Mouse (Mus musculus) midbrain, embryonic 16.5 days (tissue): ENCODE measurements at regions not wholly inside any gene's neighbourhood (a gene's known extent, or its start where the extent isn't known, plus 50 kb on each side); places are given as distances from the start of the nearest gene placed in this dataset.

Source experiments
- ATAC-seq: fragments of 200-750 bp; cut with Nextera tagmentation; 2 replicates; pipeline ENCODE4 v1.8.0; 2017; ENCODE audit warnings: moderate TSS enrichment
- H3K27ac ChIP-seq: fragments of 300-500 bp; sonication (generic); 2 replicates; pipeline ENCODE4 v1.5.1; 2014; ENCODE audit warnings: mild to moderate bottlenecking, low read length, mixed read lengths
- H3K27me3 ChIP-seq: fragments of 300-500 bp; sonication (generic); 2 replicates; pipeline ENCODE4 v1.6.1; 2014; ENCODE audit warnings: low read depth, low read length, mixed read lengths; ENCODE audit not compliant: control insufficient read depth, insufficient read depth
- H3K36me3 ChIP-seq: fragments of 300-500 bp; sonication (generic); 2 replicates; pipeline ENCODE4 v1.6.1; 2014; ENCODE audit warnings: mild to moderate bottlenecking, low read length, moderate library complexity, mixed read lengths; ENCODE audit not compliant: control insufficient read depth, insufficient read depth
- H3K4me1 ChIP-seq: fragments of 300-500 bp; sonication (generic); 2 replicates; pipeline ENCODE4 v1.6.1; 2014; ENCODE audit warnings: mild to moderate bottlenecking, low read length, mixed read lengths; ENCODE audit not compliant: control insufficient read depth, insufficient read depth
- H3K4me2 ChIP-seq: fragments of 300-500 bp; sonication (generic); 2 replicates; pipeline ENCODE4 v1.6.1; 2014; ENCODE audit warnings: mild to moderate bottlenecking, low read length, mixed read lengths
- H3K4me3 ChIP-seq: fragments of 300-500 bp; sonication (generic); 2 replicates; pipeline ENCODE4 v1.5.1; 2014; ENCODE audit warnings: low read depth, mild to moderate bottlenecking, low read length, moderate library complexity, mixed read lengths
- H3K9ac ChIP-seq: fragments of 300-500 bp; sonication (generic); 2 replicates; pipeline ENCODE4 v1.6.1; 2014; ENCODE audit warnings: low read depth, low read length, mixed read lengths
- H3K9me3 ChIP-seq: fragments of 300-500 bp; sonication (generic); replicated peaks from 2 replicates; pipeline ENCODE4 v1.6.1; 2014; ENCODE audit warnings: mild to moderate bottlenecking, low read length, mixed read lengths; ENCODE audit not compliant: control insufficient read depth, poor library complexity, severe bottlenecking
- WGBS: fragments of 180-500 bp; shearing (Covaris S2); extraction: QIAGEN DNeasy Blood & Tissue Kit; methylation state at CpG from one replicate; pipeline ENCODE4 v1.1.7; 2014; 5-methylcytosine and 5-hydroxymethylcytosine counted together

DNA sequence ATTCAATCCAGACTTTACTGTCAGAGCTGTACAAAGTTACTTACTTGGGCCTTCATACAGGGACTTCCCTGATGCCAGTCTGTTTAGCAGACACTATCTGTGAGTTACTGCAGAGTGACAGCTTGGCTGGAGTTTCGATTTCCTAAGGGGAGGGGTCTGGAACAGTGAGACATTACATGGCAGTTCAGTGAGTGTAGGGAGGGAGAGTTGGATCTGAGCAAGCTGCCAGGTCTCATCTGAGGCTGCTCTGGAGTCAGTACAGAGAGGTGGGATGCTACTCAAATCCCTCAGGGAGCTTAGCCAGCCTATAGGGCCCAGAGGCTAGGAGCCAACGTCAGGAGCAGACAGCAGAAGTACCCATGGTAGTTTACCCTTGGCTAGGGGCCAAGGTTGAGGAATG lies 1329.8 kb upstream of the Nr2f1 start:
- H3K4me3 ChIP-seq: no peak overlapping the region
- no peaks in the 10 kb centered on the region for H3K36me3 ChIP-seq
- WGBS: 66% methylated on average over 2 of the region's 2 CpGs
- no peak overlapping the region for H3K9ac ChIP-seq
- H3K27me3 ChIP-seq: no peaks in the 10 kb centered on the region
- no peak overlapping the region for H3K27ac ChIP-seq
- no peak overlapping the region for H3K4me2 ChIP-seq
- H3K9me3 ChIP-seq: no peaks in the 10 kb centered on the region
- no peaks in the 10 kb centered on the region for H3K4me1 ChIP-seq
- ATAC-seq: peak; percentile 39; the same call in 1 of the 2 replicates

DNA sequence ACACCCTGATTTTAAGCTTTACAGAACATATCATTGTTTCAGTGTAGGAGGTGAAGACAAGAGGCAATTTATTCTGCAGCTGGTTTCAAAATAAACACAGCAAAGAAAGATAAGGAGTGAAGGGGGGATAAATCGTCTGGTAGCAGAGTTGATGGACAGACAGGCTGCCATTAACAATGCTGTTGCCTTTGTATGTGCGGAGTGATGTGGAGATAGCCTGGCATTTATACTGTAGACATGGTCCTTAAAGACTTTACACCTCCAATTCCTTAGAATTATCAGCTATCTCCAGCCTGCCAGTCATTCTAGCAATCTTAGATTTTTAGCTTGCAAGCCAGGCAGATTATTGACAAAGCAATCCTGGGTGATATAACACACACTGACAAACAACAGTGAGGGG lies 1332.5 kb upstream of the Arrdc3 start:
- ATAC-seq: no peak
- Histone ChIP-seq H3K4me2 (no peak overlapping the region), H3K9ac (no peak overlapping the region), H3K4me1 (no peaks in the 10 kb centered on the region), H3K4me3 (no peak overlapping the region), H3K36me3 (no peaks in the 10 kb centered on the region), H3K27ac (no peak overlapping the region), H3K27me3 (no peaks in the 10 kb centered on the region), H3K9me3 (no peaks in the 10 kb centered on the region)
- 41% methylated on average over 2 of the region's 2 CpGs for WGBS

- no peaks in the 10 kb centered on the region for H3K36me3 ChIP-seq
- H3K9me3 ChIP-seq: no peaks in the 10 kb centered on the region
- H3K4me2 ChIP-seq: no peak overlapping the region
- H3K9ac ChIP-seq: no peak overlapping the region
- 79% methylated on average over 3 of the region's 3 CpGs for WGBS
- no peak overlapping the region for H3K4me3 ChIP-seq
- H3K27me3 ChIP-seq: no peaks in the 10 kb centered on the region
- no peaks in the 10 kb centered on the region for H3K4me1 ChIP-seq
- H3K27ac ChIP-seq: no peak overlapping the region
- no peak for ATAC-seq
These were observed 1327.5 kb upstream of the Arrdc3 start for GRCm38 (mm10) chr13:79555572-79556280.
